Mouse (Mus musculus): ENCODE data around the gene Mast2.

The Mast2 gene

DNA sequence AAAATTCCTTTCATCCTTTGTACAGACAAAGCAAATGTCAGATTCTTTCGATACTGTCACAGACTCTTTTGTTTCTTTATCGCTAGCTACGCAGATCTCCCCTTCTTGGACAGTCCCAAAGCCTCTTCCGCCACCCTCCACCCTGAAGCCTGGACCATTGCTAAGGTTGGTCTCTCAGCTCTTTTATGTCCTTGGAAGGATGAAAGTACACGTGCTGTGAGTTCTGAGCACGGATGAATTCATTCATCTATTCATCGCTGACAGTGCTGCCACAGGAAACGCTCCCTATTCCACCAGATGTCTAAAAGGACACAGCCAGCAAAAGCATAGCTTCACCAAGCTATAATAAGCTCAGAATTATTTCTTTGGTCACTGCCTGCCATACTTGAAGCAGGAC lies 58.0 kb downstream of the Mast2 start:
- peak; percentile 60 for DNase-seq

DNA sequence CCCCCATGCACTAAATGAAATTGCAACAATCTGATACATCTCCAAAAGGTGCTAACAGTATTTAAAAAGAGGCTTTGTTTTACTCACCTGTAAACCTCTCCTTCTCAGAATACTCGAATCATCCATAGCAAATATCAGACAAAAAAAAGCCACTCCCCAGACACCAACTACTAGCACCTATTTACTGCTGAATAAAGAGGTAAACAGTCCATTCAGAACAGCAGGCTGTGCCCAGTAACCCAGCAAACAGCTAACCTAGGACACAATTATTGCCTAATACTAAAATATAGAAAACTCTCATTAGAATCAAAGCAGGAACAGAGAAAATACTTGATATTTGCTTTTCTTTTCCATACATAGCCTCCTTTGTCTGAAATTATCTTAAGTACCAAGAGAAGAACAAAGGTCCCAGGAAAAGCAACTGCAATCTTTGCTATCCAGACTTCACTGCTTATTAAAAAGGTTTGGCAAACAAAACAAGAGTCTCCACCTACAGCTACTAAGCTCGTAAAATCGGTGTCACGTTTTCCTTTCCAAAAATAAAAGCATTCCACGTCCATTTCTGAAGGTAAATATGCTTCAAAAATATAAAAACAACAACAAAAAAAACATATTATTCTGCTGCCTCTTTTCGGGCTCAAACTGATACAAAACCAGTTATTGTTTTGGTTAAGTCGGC lies 58.6 kb downstream of the Mast2 start:
- DNase-seq: no peak

- DNase-seq: peak; percentile 11
Measured at GRCm38 (mm10) chr4:116403884-116404283, 60.1 kb downstream of the Mast2 start.

DNA sequence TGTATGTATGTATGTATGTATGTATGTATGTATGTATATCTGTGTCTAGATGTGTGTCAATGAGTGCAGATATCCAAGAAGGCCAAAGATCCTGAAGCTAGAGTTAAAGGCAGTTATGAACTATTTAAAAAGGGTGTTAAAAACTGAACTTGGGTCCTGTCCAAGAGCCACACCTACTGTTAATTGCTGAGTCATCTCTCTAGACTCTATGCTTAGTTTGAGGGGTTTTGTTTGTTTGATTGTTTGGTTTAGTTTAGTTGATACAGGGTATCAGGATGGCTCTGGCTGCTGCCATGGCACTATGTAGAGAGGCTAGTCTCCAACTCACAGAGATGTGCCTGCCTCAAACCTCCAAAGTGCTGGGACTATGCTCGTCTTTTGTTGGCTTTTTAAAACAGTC lies 61.3 kb downstream of the Mast2 start:
- DNase-seq: no peak

GRCm38 (mm10) chr4:116398051-116398450 lies 65.9 kb downstream of the Mast2 start:
- DNase-seq: no peak

- DNase-seq: no peak
Measured at GRCm38 (mm10) chr4:116377973-116378667, 85.9 kb downstream of the Mast2 start.

- DNase-seq: no peak
Measured at GRCm38 (mm10) chr4:116371676-116372075, 92.3 kb downstream of the Mast2 start.

GRCm38 (mm10) chr4:116358099-116358498 lies 105.9 kb downstream of the Mast2 start:
- no peak for DNase-seq

GRCm38 (mm10) chr4:116352919-116353318 lies 111.1 kb downstream of the Mast2 start:
- DNase-seq: no peak

DNA sequence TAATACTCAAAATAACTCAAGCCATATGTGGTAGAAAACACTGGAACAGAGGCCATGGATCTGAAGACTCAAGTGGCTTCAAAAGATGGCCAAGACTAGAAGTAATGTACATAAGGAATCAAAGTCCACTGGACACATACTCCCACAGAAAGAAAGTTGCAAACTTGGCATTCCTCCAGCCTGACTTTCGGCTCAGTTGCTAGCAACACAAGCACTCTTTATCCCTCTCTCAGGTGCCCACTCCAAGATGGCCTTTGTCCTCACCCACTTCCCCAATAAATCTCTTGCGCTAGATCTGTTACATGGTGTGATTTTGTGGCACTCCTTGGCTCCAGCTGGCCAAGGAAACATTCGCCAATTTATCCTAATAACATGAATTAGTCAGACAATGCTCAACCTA lies 111.5 kb downstream of the Mast2 start:
- no peak for DNase-seq

DNA sequence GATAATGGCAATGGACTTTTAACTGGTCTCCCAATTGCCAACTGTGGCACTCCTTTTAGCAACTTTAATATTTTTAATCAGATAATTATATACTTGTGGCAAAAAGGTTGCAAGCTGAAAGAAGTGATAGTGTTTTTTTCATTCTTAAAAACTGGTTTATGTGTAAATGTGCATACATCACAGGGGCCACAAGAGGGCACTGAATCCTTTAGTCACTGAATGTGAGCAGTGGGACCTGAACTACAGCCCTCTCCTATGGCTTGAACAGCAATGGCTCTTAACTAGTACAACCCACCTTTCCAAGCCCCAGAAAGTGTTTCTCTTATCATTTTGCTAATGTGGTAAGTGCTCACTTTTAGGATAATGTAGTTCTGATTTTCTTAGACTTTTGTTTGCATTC lies 121.9 kb downstream of the Mast2 start:
- peak; percentile 66 for DNase-seq

DNA sequence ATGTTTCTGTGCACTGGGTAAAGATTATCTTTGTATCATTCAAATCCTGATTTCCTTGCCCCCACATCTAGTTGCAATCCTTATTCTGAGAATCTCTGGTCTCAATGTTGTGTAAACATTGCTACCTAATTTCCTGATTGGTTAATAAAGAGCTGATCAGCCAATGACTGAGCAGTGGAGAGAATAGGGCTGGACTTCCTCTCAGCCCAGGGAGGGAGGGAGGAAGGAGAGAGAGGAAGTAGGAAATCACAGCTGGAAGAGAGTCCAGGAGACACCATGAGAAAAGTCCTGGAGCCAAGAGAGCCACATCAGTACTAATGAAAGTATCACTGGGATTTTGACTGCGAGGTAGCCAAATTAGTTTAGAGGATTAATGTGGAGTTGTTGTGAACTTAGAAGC lies 127.7 kb downstream of the Mast2 start:
- no peak for DNase-seq

DNA sequence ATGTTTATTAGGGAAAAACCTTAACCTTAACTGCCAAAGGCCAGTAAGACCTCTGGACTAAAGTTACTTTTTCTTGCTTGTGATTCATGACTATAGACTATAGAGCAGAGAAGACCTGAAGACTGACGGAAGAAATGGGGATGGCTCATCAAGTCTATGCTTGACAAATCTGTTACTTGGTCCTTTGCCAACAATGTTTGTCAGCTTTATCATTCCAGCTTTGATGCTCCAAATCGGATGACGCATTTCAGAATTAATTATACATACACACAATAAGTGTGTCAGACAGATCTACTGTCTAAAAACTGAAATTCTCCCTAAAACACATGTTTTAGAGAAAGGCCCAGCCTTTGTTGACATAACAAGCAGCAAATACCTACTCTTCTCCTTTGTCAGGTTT lies 134.7 kb downstream of the Mast2 start:
- DNase-seq: no peak

GRCm38 (mm10) chr4:116322127-116322526 lies 141.9 kb downstream of the Mast2 start:
- no peak for DNase-seq

- DNase-seq: no peak
Measured at GRCm38 (mm10) chr4:116317575-116317974, 146.4 kb downstream of the Mast2 start.

GRCm38 (mm10) chr4:116304551-116304950 lies 159.4 kb downstream of the Mast2 start:
- no peak for DNase-seq

DNA sequence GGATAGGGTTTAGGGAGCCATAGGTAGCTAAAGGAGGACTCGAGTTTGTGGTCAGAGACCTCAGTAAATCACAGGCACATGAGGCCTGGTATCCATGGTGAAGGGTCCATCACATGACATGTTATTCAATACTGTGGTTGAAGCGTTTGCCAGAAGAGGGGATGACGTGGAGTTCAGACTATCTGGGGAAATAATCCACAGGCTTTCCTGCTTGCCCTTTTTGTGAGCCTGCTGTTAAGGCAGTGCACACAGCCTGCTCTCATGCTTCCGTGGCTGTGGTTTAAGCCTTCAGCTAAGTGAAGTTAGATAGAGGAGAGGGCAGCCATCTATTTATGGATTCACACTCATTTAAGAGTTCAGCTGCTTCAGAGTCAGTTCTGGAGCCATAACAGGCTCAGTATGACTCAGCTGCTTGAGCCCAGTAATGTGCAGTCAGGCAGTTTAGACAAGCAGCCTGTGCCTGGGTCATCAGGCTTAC lies 163.1 kb downstream of the Mast2 start:
- DNase-seq: no peak

GRCm38 (mm10) chr4:116293296-116293695 lies 170.7 kb downstream of the Mast2 start:
- no peak for DNase-seq

- DNase-seq: no peak
Measured at GRCm38 (mm10) chr4:116291561-116291960, 172.4 kb downstream of the Mast2 start.

DNA sequence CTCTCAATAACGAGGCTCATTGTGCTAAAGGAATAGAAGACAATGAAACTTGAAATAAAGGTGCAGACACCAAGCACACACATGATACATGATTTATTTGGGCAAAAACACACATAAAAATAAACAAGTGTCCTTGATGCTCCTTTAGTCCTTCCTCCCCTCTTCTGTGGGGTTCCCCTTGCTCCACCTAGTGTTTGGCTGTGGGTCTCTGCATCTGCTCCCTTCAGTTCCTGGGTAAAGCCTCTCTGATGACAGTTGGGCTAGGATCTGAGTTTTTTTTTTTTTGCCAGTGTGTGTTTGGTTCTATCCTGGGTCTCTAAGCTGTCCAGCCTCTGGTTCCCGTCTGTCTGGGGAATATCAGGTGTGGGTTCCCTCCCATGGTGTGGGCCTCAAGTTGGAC lies 181.8 kb downstream of the Mast2 start:
- DNase-seq: peak; percentile 28

DNA sequence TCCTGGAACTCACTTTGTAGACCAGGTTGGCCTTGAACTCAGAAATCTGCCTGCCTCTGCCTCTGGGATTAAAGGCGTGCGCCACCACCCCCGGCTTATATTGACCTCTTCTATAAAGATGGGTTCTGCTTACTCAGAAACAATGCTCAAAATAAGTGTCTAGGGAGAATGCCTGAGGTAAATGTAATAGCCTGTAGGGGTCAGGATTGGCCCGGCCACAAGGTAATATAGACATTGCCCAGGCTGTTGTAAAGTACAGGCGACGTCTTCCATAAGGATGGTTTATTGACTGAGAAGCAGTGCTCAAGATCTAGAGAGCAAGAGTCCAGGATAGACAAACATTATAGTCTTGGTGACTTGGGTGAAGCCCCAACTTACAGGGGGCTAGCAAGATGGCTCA lies 195.8 kb downstream of the Mast2 start:
- no peak for DNase-seq

Measured in retina, postnatal 1 day (tissue).